Mouse (Mus musculus) bone marrow, adult 2 months (tissue): Measurements from ENCODE around the gene Dtnb. TPM values are rescaled to one million over a fixed set of nuclear protein-coding genes. Genes with fewer than 3 reads are reported as not detected.

ENCODE experiments used
- H3K27ac ChIP-seq: fragments of 200-500 bp; 2 replicates; pipeline ENCODE4 v1.5.1; 2012; ENCODE audit warnings: low read depth, mild to moderate bottlenecking, control low read depth, inconsistent platforms, low read length; ENCODE audit not compliant: control insufficient read depth, poor library complexity, insufficient read depth
- H3K4me1 ChIP-seq: fragments of 200-500 bp; 2 replicates; pipeline ENCODE4 v1.6.1; 2011; ENCODE audit warnings: low read length; ENCODE audit not compliant: control insufficient read depth, insufficient read depth
- H3K4me3 ChIP-seq: fragments of 200-500 bp; replicated peaks from 2 replicates; pipeline ENCODE3; 2011; ENCODE audit warnings: mild to moderate bottlenecking, low read depth, low read length, control low read depth; ENCODE audit not compliant: control insufficient read depth
- CTCF ChIP-seq: fragments of 200-500 bp; IDR thresholded peaks from 2 replicates; pipeline ENCODE4 v1.5.1; 2011; ENCODE audit warnings: low read length, control low read depth; ENCODE audit not compliant: control insufficient read depth, insufficient read depth
- POLR2A ChIP-seq: fragments of 200-500 bp; IDR thresholded peaks from 2 replicates; pipeline ENCODE4 v1.6.1; 2011; ENCODE audit warnings: low read depth, mild to moderate bottlenecking, control low read depth, low read length, borderline replicate concordance; ENCODE audit not compliant: control insufficient read depth
- WGBS: fragments of 180-500 bp; shearing (Covaris S2); methylation state at CpG from one replicate; pipeline ENCODE4 v1.1.7; 2018; 5-methylcytosine and 5-hydroxymethylcytosine counted together
- polyA plus RNA-seq: library from polyadenylated mRNA; stranded (reverse); fragments of >200 nt; gene quantifications from 2 replicates; pipeline ENCODE4 v1.2.4, GENCODE M21; 2011; ENCODE audit warnings: low replicate concordance; ENCODE audit not compliant: missing spikeins, insufficient read depth, insufficient read length

The Dtnb gene
- polyA plus RNA-seq, 1 experiment = 34.6 TPM

- TF ChIP-seq POLR2A = no peak
- TF ChIP-seq CTCF = no peak
- Histone ChIP-seq H3K27ac (no peak overlapping the region), H3K4me1 (peaks cover 8% of the 10 kb centered on the region), H3K4me3 (no peak overlapping the region)
- 66% methylated on average over 3 of the region's 3 CpGs for WGBS
These were observed 211.1 kb downstream of the Dtnb start for GRCm38 (mm10) chr12:3783196-3783825.

DNA sequence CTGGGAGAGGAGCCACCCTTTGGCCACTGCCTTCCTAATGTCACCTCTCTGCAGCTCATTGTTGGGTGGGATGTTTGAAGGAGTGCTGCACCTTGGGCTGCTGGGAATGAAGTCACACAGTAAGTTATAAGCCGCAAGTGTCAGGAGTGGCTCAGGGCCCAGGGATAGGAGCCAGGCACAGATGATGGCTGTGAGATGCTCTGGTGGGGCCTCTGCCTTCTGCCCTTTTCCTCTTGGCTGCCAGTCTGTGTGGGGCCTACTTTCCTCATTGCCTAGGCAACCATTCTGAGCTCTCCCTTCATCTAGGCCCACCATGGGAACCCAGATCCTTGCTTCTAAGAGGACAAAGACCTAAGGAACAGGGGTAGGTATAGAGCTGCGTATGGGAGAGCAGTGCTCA is 212.1 kb downstream of the Dtnb start:
- Histone ChIP-seq H3K4me1 (peaks cover 8% of the 10 kb centered on the region), H3K4me3 (no peak overlapping the region), H3K27ac (no peak overlapping the region)
- 85% methylated on average over 2 of the region's 2 CpGs for WGBS
- TF ChIP-seq CTCF (no peak), POLR2A (no peak)

- Histone ChIP-seq H3K27ac (no peak overlapping the region), H3K4me1 (peaks cover 7% of the 10 kb centered on the region), H3K4me3 (no peak overlapping the region)
- 85% methylated on average over 4 of the region's 4 CpGs for WGBS
- no peak for TF ChIP-seq POLR2A
These were observed 212.5 kb downstream of the Dtnb start for GRCm38 (mm10) chr12:3784729-3785128.

DNA sequence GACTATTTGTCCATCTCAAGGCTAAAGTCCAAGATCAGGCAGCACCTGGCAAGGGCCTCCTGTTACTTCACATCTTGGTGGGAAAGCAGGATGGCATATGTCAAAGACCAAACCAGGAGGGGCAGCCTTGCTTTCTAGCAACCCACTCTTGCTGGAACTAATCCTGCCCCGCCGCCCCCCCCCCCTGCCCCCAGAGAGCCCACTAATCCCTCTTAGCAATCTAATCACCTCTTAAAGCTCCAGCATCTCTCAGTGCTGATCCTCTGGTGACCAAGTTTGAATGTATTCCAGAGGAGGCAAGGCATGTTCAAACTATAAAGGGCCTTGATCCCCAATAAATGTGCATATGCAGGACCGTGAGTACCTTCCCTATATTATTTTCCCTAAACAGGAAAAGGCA is 214.9 kb downstream of the Dtnb start:
- no peak overlapping the region for H3K4me3 ChIP-seq
- no peaks in the 10 kb centered on the region for H3K4me1 ChIP-seq
- WGBS = 78% methylated on average over 3 of the region's 3 CpGs
- no peak for TF ChIP-seq POLR2A
- no peak for TF ChIP-seq CTCF
- H3K27ac ChIP-seq = no peak overlapping the region

DNA sequence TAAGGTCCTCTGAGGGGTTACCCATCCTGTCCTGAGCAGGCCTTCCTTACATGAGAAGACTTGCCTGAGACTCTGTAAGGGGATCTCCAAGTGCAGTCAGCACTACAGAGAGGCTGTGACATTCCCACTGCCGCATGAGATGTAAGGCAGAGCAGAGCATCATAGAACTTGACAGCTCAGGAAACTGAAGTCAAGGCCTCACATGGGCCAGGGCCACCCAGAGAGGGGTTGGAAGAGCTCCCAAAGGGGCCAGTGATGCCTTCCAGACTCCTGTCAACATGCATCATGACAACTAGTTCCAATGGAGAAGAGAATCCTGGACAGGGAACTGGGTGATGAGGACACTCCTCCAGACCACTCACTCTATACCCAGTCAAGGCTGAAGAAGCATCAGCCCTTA is 215.4 kb downstream of the Dtnb start:
- Histone ChIP-seq H3K27ac (no peak overlapping the region), H3K4me1 (no peaks in the 10 kb centered on the region), H3K4me3 (no peak overlapping the region)
- WGBS = 76% methylated on average over 1 of the region's 1 CpGs
- TF ChIP-seq POLR2A = no peak
- no peak for TF ChIP-seq CTCF

DNA sequence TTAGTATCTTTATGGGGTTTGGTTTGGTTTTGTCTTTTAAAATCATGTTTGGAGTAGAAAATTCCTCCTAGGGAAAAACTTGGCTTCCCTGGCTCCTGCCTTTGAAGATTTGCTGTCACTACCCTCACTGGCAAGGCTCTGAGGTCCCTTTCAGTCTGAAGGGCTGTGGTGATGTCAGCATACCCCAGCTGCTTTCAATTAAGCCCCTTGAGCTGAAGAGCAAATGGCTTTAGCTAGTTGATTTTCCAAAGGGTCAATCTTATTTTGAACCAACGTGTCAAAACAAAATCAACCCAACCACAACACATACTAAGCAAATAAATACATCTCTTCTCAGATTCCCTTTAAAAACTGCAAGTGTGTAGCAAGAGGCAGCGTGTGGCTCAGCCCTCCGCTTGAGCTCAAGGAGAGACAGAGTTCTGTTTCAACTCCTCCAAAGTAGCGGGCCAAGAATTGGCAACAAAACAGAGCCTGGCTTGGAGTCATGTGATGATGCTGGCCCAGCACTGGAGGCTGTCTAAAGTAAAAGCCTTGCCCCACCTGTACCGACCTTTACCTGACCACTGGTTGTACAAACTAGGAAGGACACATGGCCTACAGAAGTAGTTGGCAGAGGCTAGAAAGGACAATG is 216.4 kb downstream of the Dtnb start:
- WGBS = 79% methylated on average over 5 of the region's 5 CpGs
- TF ChIP-seq POLR2A (no peak), CTCF (no peak)
- Histone ChIP-seq H3K4me3 (no peak overlapping the region), H3K27ac (no peak overlapping the region), H3K4me1 (no peaks in the 10 kb centered on the region)

DNA sequence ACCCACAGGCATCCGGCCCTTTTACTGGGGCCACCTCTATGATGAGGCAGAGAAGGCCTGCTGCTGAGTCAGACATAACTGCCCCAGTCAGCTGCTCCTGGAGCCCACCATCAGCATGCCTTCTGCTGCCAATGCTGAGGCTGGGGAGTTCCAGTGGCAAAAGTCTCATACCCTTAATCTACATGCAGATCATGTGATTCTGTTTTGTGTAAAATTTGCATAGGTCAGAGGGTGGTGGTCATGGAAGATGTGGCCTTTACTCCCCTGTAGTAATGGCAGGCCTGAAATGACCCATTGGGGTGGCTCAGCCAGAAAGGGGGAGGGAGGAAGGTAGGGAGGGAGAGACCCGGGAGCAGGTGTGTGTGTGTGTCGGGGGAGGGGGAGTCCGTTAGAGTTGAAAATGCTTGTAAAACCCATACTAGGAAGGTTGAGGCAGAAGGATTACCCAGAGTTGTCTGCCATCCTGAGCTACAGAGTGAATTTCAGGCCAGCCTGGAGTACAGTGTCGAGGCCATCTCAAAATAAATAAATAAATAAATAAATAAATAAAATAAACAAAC is 217.5 kb downstream of the Dtnb start:
- Histone ChIP-seq H3K4me1 (no peaks in the 10 kb centered on the region), H3K27ac (no peak overlapping the region), H3K4me3 (no peak overlapping the region)
- WGBS = 78% methylated on average over 5 of the region's 5 CpGs
- no peak for TF ChIP-seq CTCF
- TF ChIP-seq POLR2A = no peak

DNA sequence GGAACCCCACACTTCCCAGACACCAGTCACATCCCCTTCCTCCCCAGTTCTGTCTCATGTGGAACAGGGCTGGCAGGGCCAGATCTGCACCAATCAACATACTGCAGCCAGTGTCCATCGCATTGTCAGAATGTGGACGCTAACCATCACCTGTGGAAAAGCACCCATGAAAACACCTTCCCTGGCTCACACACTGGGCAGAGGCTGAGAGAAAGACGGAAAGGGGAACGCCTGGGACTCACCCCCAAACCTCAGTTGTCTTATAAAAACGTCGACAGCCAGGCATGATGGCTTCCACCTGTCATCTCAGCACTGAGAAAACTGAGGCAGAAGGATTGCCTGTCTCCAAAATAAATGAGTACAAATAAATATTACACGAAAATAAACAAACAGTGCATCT is 219.1 kb downstream of the Dtnb start:
- 28% methylated on average over 7 of the region's 7 CpGs for WGBS
- TF ChIP-seq POLR2A (no peak), CTCF (no peak)
- Histone ChIP-seq H3K27ac (no peak overlapping the region), H3K4me1 (no peaks in the 10 kb centered on the region), H3K4me3 (no peak overlapping the region)
